In the genomic region with DNA sequence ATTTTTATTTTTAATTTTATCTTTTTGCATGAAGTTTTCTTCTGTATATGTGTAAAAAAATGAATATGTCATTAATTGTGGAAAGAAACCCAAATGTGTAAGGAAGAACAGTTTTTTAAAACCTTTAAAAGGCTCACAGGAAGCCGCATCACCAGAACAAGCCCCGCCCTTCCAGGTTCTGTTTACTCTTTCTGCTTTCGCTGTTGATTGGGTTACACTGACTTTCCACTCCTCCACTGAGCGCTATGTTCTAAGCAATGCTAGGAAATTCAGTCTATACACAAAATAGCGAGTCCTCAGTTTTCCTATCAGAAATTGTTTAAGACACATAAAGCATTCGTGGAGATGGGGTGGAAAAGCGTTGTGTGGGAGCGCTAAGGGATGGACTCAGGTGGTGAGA, we compare ENCODE assay signal across 22 mouse cellular contexts. TPM values are rescaled to one million over a fixed set of nuclear protein-coding genes. Genes with fewer than 3 reads are reported as not detected.
DNase-seq lines count a peak whose midpoint lies in the region; ATAC-seq lines count a peak whose summit lies in the region.
"Had no signal": no experiment of that assay in that cellular context is flagged by ENCODE, and none has a peak within 500 bp of the region (broad histone marks: within the 10 kb centered on the region; RNA-seq: fewer than 3 reads in every experiment).

No protein-coding gene starts in this region.

- no peaks in the 10 kb centered on the region for H3K27me3 ChIP-seq in limb, embryonic 12.5 days
- no peaks in the 10 kb centered on the region for H3K27me3 ChIP-seq in limb, embryonic 10.5 days (ENCODE audit: low read depth, poor library complexity, severe bottlenecking)
- H3K27me3 ChIP-seq: CH12.LX had no signal

- WGBS in limb, embryonic 12.5 days, result 56% methylated on average over 8 of the region's 8 CpGs
- WGBS in limb, embryonic 10.5 days, result 42% methylated on average over 8 of the region's 8 CpGs

- no peak overlapping the region for H3K4me3 ChIP-seq in limb, embryonic 12.5 days (replicated peaks)
- no peak overlapping the region for H3K4me3 ChIP-seq in limb, embryonic 10.5 days
- H3K4me3 ChIP-seq: forebrain, embryonic 10.5 days had no signal

- H3K9me3 ChIP-seq in limb, embryonic 12.5 days, result no peaks in the 10 kb centered on the region
- no peaks in the 10 kb centered on the region for H3K9me3 ChIP-seq in limb, embryonic 10.5 days (replicated peaks)
- H3K9me3 ChIP-seq: forebrain, embryonic 10.5 days had no signal

- no peak for ATAC-seq in limb, embryonic 12.5 days (ENCODE audit: insufficient number of reproducible peaks, insufficient read depth, low FRiP score, low TSS enrichment, low read depth)
- ATAC-seq: forebrain, postnatal 0 days had no signal

- no peaks in the 10 kb centered on the region for H3K36me3 ChIP-seq in limb, embryonic 12.5 days
- no peaks in the 10 kb centered on the region for H3K36me3 ChIP-seq in limb, embryonic 10.5 days
- H3K36me3 ChIP-seq: forebrain, embryonic 10.5 days had no signal

- DNase-seq in heart, adult 11 months, result peak; percentile 63
- DNase-seq in heart, adult 9 months (ENCODE audit: low spot score in 2 of 2), result no peak
- no peak for DNase-seq in limb, embryonic 10.5 days (ENCODE audit: low spot score)
- DNase-seq in thymus, postnatal 4 days, result peak; percentile 21
- no peak for DNase-seq in thymus, postnatal 25 days
- no peak for DNase-seq in layer of hippocampus, postnatal 25 days (ENCODE audit: extremely low spot score in 1 of 2, low spot score in 1 of 2)
- no peak for DNase-seq in adrenal gland, postnatal 10 days
- DNase-seq: cerebellum, adult 2 months; cerebellum, postnatal 36 days; forebrain, postnatal 0 days; gastrocnemius, postnatal 36 days; heart, postnatal 36 days; kidney, adult 11 months; left cerebral cortex, postnatal 4 days; lung, postnatal 4 days; right cerebral cortex, postnatal 25 days; thymus, adult 2 months had no signal

- peaks cover 5% of the 10 kb centered on the region; the same call in 1 of the 2 replicates for H3K4me1 ChIP-seq in limb, embryonic 12.5 days (replicated peaks)
- peaks cover 10% of the 10 kb centered on the region for H3K4me1 ChIP-seq in limb, embryonic 10.5 days

- no peak overlapping the region for H3K9ac ChIP-seq in limb, embryonic 12.5 days (replicated peaks)
- H3K9ac ChIP-seq: forebrain, postnatal 0 days; hindbrain, embryonic 14.5 days had no signal

- no peak overlapping the region for H3K27ac ChIP-seq in limb, embryonic 12.5 days
- H3K27ac ChIP-seq in limb, embryonic 10.5 days, result no peak overlapping the region
- H3K27ac ChIP-seq: forebrain, embryonic 10.5 days; hindbrain, embryonic 14.5 days; kidney, postnatal 0 days had no signal

- peak overlapping the region; percentile 2; the same call in 1 of the 2 replicates for H3K4me2 ChIP-seq in limb, embryonic 12.5 days
- H3K4me2 ChIP-seq: hindbrain, embryonic 14.5 days had no signal

RNA-seq across cellular contexts. Expression of a gene that starts 39.6 kb away (rescaled TPM):
- polyA plus RNA-seq in limb, embryonic 12.5 days (2016; fragmentation: Nextera tagmentation; extraction: Ambion mirVana), result 17.0 and 18.5 TPM in 2 replicates
- 10.1 and 12.1 TPM in 2 replicates for polyA plus RNA-seq in limb, embryonic 10.5 days (2016; fragmentation: Nextera tagmentation; extraction: Ambion mirVana)
- 10 to 100 TPM; 94.9 to 95.2 TPM for total RNA-seq in layer of hippocampus, postnatal 25 days (2021)
- 10 to 100 TPM; 41.8 to 65.7 TPM for total RNA-seq in adrenal gland, postnatal 10 days (2021)

Comparison
In these comparisons a context has a peak if more than half of its experiments do, and no peak if none do; other contexts are left out.
1. DNase-seq: peak in heart, adult 11 months (single experiment) and thymus, postnatal 4 days (single experiment); none in heart, adult 9 months (0 of 2), limb, embryonic 10.5 days (single experiment), thymus, postnatal 25 days (single experiment), layer of hippocampus, postnatal 25 days (0 of 2) and adrenal gland, postnatal 10 days (single experiment).